Mouse (Mus musculus) bone marrow macrophage, adult 2 months (primary cell): Measurements from ENCODE around the gene Rab3a.

Experiments
- CTCF ChIP-seq: IDR thresholded peaks from 2 replicates; pipeline ENCODE4 v1.5.1; 2012; ENCODE audit warnings: low read depth, mild to moderate bottlenecking, low read length, moderate library complexity
- POLR2A ChIP-seq: IDR thresholded peaks from 2 replicates; pipeline ENCODE4 v1.6.1; 2012; ENCODE audit warnings: mild to moderate bottlenecking, low read depth, low read length, borderline replicate concordance

DNA sequence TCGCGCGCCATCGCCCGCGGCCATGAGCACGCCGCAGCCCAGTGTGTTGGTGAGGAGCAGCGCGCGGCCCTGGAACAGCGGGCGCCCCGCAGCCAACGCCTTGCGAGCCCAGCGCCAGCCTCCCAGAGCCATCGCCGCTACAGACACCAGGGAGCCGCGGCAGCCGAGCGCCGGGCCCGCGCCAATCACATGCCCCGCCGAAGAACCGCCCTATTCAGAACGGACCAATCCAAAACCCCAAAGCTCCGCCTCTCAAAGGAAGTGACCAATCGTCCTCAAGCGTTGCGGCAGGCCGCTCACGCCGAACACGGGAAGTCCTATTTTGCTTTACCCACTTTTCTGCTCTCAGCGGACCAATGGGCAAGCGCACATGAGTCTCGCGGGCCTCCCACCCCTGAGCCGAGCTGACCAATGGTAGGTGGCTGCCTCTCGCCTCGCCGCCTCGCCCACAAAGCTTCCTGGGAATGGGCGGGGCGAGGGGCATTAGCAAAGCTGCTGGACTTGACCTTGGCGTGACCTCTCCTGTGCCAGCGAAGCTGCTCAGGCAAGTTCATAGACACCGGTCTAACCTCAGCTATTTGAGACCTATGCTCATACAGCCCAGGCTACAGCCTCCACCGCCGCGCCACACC, 6.4 kb downstream of the Rab3a start, which contains the start of gene Mpv17l2:
- TF ChIP-seq CTCF (no peak), POLR2A (no peak)
